Mouse (Mus musculus): ENCODE data around the gene Umodl1.

Umodl1 gene

DNA sequence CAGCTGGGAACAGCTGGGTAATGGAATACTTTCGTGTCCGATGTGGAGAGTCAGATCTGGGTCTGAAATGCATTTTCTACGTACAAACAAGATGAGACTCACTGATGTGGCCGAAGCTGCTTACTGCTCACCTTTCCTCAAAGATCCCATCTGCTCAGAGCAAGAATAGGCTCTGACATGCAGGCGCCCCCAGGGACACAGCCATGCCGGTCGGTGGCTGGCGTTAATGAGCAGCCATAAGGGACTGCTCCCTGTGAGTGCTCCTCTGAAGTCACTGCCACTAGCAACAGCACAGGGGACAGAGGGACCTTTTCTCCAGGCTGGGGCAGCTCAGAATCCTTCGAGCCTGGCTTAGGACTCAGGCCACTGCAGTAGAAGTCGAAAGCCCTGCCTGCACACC lies at the start of gene Umodl1:
Umodl1 (plus strand) TSS at position 301 of the 400 bp plus-strand sequence.
- no peak for DNase-seq

- no peak for DNase-seq
These were observed 46.9 kb upstream of the Umodl1 start for GRCm38 (mm10) chr17:30907577-30907976.

- peak; percentile 25 for DNase-seq
These were observed 43.3 kb upstream of the Umodl1 start for GRCm38 (mm10) chr17:30910866-30911731.

- no peak for DNase-seq
These were observed 42.7 kb upstream of the Umodl1 start for GRCm38 (mm10) chr17:30911732-30912088.

GRCm38 (mm10) chr17:30912536-30912935 lies 41.9 kb upstream of the Umodl1 start:
- DNase-seq: no peak

DNA sequence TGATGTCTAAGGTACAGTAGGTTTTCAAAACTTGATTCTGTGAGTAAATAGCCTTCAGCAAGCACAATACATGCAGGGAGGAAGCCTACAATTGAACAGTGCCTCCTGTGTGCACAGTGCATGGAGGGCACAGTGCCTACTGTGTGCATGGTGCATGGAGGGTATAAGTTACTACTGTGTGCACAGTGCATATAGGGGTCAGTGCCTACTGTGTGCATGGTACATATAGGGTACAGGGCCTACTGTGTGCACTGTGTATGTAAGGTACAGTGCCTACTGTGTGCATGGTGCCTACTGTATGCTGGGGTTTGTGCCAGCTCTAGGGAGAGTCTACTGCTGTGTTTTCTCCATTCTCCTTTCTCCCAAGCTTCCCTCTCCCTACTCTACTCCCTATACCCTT lies 40.2 kb upstream of the Umodl1 start:
- DNase-seq: no peak

- peak; percentile 31 for DNase-seq
These were observed 30.9 kb upstream of the Umodl1 start for GRCm38 (mm10) chr17:30923566-30923965.

DNA sequence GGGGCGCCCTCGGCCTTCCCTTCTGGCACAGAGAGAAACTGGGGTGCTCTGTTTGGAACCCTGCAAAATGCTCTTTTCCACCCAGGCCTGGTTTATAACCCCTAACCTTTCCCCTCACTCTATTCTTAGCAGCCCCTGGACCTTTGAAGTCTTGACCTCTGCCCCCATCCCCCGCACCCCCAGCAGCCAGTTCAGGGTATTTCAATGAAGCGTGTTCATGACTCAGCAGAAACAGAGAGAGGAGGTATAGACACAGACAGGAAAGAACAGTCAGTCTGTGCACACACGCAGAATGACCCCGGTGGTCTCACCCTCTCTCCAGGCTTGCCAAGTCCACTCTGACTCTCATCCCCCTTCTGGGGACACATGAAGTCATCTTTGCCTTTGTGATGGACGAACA lies 23.6 kb upstream of the Umodl1 start:
- no peak for DNase-seq

DNA sequence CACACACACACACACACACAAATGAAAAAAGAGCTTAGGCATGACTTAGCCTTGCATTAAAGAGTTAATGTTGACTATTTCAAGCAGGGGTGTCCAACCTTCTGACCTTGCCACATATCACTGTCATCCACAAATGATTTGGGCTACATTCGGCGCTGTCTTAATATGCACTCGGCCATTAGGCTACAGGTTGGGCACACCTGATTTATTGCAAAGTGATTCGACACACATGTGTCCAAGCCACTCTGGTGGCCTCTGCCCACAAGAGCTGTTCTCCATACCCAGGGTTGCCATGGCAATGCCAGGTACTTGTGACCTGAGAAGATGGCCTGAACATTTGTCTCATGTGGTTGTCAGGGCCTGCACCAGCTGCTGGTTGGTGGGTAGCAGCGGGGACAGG lies 21.6 kb upstream of the Umodl1 start:
- DNase-seq: no peak

- no peak for DNase-seq
These were observed 19.1 kb upstream of the Umodl1 start for GRCm38 (mm10) chr17:30935301-30935700.

GRCm38 (mm10) chr17:30938554-30938953 lies 15.9 kb upstream of the Umodl1 start:
- no peak for DNase-seq

GRCm38 (mm10) chr17:30948382-30948781 lies 6.1 kb upstream of the Umodl1 start:
- no peak for DNase-seq

- peak; percentile 87 for DNase-seq
These were observed 3.7 kb upstream of the Umodl1 start for GRCm38 (mm10) chr17:30950780-30951179.

- no peak for DNase-seq
These were observed 2.8 kb upstream of the Umodl1 start for GRCm38 (mm10) chr17:30951600-30951999.

DNA sequence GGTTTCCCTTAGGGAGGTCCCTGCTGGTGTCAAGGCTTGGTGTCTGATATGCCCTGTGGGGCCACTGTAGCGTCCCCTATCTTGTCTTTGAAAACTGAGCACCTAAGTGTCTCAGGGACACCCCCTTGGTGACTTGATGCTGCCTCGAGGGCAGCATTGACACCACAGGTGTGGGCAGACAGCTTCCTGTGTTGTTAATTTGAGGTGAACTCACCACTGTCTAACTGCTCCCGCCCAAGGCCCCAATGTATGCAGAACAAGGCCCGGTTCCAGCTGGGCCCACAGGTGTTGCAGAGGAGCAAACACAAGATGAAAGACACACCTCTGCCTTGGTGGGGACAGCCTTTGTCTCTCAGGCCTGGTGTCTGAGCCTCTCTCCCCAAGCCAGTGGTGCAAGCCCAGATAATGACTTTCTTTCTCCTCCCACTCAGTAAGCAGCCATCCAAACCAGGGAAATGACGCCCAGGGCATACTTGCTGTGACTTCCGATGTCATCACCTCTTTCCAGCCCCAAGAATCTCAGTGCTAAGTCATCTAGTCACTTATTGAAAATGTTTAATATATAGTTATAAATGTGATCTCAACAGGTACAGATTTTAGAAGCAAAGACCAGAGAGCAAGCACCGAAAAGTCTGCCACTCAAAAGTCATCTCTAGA lies 7.6 kb downstream of the Umodl1 start:
- DNase-seq: no peak

- no peak for DNase-seq
These were observed 8.4 kb downstream of the Umodl1 start for GRCm38 (mm10) chr17:30962880-30963279.

- no peak for DNase-seq
These were observed 15.5 kb downstream of the Umodl1 start for GRCm38 (mm10) chr17:30969983-30970382.

GRCm38 (mm10) chr17:30971877-30972276 lies 17.4 kb downstream of the Umodl1 start:
- no peak for DNase-seq

GRCm38 (mm10) chr17:30973332-30973731 lies 18.9 kb downstream of the Umodl1 start:
- no peak for DNase-seq

DNA sequence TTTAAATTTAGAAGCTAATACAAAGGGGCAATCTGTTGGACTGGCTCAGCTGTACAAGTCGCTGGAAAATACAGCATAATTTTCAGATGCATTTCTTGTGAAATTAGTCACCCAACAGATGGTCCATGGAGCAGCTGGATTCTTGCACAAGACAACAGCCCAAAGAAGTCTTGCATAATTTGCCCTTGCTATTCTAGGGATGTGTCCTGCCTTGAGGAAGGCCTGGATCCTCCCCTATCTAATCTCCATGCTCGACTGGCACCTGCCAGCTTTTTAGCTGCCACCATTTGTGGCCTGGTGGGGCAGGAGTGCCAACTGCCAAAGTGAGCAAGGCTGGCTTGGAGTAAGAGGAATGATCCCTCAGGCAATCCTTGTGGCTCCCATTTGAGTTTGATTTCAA lies 22.9 kb downstream of the Umodl1 start:
- DNase-seq: no peak

DNA sequence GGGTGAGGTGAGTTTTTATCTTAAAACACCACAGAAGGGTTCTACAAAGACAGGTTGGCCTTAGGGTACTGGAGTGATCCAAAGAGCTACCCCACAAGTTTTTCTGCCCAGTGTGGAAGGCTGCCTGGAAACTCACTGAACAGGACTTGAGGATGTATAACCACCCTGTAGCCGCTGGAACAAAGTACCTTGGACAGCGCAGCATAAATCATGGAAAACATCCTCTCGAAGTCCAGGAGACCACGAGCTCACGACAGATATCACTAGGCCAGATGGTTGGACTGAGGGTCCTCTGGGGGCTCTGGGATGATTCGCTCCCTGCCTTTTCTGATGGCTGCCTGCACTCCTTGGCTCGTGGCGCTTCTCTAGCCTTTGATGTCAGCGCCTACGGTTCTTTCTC lies 24.1 kb downstream of the Umodl1 start:
- no peak for DNase-seq

- no peak for DNase-seq
These were observed 29.1 kb downstream of the Umodl1 start for GRCm38 (mm10) chr17:30983521-30983920.

- DNase-seq: no peak
These were observed 35.8 kb downstream of the Umodl1 start for GRCm38 (mm10) chr17:30990254-30990653.

GRCm38 (mm10) chr17:30996296-30996695 lies 41.9 kb downstream of the Umodl1 start:
- no peak for DNase-seq
